Mouse (Mus musculus): ENCODE results near the gene Fem1a.
A peak's percentile ranks its signal among the peaks of the same experiment; 100 is the strongest.

The Fem1a gene

DNA sequence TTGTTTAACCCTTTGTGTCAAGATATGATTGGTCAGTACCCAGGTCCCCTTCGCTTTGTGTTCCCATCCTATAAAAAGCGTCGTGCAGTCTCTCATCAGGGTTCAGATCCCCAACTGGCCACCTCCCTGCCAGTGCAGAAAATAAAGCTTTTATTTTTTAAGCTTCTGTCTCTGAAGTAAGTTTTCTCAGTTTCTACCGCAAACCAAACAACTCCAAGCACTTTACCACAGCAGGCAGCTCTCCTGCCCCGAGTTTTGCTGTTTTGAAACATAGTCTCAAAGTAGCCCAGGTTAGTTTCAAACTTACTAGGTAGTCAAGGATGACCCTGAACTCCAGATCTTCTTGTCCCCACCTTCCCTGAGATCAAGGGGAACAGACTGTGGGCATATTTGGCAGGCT lies 21.7 kb downstream of the Fem1a start:
- no peak for DNase-seq (ENCODE audit: extremely low spot score, low spot score)

DNA sequence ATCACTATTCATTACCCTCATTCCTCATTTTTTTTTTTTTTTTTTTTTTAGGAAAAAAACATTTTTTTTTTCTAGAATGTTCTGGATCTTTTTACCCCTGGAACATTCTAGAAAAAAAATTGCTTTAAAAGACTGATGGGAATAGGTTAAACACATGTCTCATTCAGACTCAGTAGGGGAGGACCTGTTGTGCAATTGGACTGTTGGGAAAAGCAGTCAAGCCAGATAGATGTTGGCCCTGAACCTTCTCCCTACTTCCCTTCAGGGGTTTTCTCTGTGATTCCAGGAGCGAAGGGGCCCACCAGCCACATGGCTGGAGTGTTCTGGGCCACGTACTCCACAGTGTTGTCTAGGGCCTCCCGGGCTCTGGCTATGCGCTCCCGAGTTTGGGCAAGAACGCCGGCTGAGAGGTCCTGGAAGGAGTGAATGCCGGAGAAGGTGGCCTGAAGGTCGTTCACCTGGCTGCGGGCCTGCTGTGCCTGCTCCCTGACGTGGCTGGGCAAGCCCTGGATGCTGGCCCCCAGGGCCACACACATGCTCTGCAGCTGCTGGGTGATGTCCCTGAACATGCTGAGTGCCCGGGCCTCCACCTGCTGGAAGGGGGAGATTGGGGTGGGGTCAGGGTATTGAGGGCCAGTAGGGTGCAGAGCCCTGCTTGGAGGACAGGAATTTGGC lies 23.0 kb downstream of the Fem1a start:
- DNase-seq (ENCODE audit: extremely low spot score, low spot score): no peak

DNA sequence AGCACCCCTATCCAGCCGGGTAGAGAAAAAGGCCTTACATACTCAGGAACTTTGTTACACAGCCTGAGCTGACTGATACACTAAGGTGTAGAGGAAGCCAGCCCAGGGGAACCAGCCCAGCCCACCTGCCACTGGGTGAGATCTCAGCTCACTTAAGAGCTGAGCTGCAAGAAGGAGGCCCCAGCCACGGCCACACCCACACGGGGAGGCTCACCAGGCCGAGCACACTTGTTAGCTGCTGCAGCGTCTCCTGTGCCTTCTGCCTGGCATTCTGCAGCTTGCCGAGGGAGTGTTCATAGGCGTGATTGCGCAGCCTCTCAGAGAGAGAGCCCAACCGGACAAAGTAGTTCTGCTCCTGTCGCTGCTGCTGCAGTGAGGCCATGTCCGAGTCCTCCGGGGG lies 24.6 kb downstream of the Fem1a start:
- no peak for DNase-seq (ENCODE audit: extremely low spot score, low spot score)

DNA sequence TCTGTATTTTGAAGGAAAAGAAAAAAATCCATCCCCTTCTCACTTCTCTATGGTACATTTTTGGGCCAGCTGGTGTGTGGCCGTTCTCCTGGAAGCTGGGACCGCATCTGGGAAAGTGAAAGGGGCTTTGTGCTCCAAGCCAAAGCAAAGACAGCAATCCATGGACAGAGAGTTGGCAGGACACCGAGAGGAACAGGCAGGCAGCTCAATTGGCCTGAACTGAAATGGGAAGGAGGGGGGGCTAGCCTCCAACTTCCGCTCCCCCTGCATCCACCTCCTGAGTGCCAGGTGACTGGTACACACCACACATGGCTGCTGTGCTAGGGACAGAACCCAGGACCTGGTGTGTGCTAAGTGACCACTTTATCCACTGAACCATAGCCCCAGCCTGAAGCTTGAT lies 26.2 kb downstream of the Fem1a start:
- DNase-seq (ENCODE audit: extremely low spot score, low spot score): no peak

DNA sequence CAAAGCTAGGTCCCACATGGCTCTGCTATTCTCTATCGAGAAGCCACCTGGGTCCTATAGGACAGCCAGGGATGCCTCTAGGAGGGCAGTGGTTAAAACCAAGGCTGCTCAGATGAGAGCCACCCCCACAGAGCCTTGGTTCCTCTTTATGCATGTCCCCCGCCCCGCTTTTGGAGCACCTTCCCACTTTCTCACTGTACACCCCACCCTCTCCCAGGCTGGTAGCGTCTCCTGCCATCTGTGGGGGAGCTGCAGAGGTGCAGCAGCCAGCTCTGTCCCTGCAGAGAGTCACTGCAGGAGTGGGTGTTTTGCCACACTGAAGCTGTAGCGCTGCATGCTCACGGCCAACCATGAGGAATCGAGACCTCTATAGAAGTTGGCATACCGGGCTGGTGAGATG lies 26.7 kb downstream of the Fem1a start:
- DNase-seq (ENCODE audit: extremely low spot score, low spot score): no peak

DNA sequence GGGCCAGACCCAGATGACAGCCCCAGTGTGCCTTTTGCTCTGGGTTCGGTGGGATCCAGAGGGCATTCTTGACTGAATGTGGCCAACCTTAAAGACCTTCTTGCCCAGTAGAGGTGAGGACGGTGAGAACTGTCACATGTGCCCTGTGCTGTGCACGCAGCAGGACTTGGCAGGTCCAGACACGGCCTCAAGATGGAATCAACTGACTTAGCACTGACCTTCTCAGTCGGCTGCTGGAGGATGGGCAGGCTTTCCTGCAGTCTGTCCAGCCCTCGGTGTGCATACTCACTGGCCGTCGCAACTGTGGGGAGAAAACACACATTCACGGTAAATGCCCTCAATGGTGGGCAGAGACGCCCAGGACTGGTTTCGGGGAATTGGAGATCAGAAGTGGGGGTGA lies 29.4 kb downstream of the Fem1a start:
- no peak for DNase-seq (ENCODE audit: extremely low spot score, low spot score)

DNA sequence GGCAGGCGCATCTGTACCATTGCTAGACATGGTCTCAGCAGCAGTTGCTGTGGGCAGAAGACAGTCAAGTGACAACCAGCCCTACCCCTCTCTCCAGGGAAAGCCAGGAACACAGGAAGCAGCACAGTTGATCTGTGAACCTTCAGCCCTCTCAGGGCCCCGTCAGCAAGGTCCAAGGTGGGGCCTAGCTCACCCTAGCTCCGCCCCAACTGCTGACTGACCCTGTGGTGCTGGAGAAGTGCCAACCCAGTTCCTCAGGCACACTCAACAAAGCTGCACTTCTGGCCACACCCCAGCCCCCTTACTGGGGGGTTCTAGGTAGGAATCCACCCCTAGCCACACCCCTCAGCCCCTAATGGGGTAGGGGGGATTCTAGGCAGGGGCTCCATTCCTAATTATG lies 31.2 kb downstream of the Fem1a start:
- DNase-seq (ENCODE audit: extremely low spot score, low spot score): no peak

DNA sequence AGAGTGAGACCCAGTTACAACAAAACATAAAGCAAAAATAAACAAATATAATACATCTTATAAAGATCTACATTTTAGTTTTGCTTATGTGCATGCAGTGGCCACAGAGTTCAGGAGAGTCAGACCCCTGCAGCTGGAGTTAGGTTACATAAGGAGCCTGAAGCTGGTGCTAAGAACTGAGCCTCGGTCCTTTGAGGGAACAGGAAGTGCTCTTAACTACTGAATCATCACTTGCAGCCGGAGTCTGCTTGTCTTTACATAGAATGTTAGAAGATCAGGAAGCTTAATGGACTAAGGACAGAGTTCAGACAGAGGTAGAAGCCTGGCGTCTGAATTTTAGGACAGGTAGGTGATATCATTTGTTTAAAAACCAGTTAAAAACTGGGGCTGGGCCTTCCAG lies 32.3 kb downstream of the Fem1a start:
- no peak for DNase-seq (ENCODE audit: extremely low spot score, low spot score)

DNA sequence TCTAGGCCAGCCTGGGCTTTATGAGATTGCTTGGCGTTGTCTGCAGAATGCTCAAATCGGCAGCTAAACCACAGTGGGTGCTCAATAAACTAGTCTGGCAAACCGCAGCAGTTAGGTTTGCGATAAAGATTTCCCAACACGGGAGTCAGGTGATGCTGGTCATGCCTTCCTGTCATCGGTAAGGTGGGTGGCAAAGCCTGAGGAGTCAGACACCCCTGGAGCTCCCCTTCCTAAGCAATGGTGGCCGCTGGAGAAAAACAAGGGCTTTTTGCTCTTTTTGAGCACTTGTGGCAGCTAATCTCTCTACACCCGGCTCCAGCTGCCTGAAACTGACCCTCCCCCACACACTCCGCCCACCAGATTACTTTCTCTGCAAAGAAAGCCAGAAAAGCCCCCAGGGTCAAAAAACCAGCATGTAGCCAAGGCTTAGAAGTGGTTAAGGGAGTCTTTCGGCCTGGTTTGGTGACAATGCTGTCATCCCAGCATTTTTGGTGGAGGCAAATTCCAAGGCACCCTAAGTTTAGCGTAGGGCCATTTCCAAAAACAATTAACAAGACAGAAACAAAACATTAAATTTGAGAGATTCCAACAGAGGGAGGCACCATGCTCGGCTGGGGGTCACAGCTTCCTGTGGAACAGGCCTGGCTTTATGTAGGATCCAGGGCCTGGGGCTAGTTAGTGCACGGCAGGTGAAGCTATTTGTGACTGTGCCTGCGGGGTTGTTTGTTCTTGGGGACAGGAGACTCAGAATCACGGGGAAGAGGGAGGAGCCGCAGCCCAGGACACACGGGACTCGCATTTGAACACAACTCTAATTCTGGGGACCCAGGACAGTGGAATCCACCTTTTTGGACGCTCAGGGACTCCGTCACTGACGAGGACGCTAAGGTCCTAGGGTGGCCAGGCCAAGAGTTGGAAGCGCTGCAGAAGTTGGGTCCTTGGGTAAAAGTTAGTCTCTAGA lies 33.0 kb downstream of the Fem1a start:
- peak; percentile 58 for DNase-seq (ENCODE audit: extremely low spot score, low spot score)

DNA sequence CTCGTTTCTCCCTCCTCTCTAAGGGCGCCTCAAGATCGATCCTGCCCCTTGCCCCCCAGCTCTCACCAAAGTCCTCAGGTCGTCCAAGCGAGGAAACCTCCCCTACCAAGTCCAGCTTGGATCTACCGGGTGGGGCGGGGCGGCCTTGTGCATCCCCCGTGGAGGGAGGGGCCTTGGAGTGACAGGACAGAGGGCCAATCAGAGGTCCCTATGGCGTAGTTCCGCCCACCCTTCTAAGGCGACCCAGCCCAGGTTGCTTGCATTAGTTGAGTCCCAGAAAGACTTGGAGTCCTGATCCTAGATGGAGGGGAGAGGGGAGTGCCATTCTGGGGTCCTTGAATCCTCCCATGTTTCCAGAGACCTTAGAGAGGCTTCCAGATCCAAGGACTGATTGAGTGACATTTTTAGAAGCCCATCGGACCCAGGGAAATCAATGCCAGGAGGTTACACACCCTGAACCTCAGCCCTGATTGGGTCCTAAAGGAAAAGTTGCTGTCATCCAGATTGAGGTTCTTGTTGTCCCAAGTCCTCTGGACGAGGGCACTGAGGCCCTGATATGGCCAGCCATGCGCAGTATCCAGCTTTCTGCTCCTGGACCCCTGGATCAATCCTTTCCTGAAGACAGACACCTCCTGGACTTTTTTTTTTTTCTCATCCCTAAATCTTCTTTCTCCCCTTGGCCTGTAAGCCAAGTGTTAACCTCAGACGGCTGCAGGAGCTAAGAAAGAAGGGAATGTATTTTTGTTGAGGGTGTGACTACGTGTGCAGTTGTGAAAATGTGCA lies 34.0 kb downstream of the Fem1a start:
- DNase-seq (ENCODE audit: extremely low spot score, low spot score): peak; percentile 92

DNA sequence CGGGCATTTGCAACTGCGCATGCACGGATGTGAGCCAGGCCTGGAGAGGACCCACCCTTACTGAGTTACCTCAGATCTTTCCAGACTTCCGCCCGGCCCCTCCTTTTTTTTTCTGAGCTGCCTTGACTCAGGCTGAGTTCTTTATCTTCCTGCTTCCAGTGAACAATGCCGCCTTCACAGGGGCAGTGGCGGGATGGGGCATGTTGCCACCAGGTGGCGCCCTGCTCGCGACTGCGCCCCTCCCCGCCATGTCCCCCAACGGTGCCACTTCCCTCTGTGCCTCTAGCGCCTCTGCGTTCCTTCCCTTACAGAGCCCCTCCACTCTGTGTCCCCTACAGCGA lies 34.5 kb downstream of the Fem1a start:
- DNase-seq (ENCODE audit: extremely low spot score, low spot score): peak; percentile 89

DNA sequence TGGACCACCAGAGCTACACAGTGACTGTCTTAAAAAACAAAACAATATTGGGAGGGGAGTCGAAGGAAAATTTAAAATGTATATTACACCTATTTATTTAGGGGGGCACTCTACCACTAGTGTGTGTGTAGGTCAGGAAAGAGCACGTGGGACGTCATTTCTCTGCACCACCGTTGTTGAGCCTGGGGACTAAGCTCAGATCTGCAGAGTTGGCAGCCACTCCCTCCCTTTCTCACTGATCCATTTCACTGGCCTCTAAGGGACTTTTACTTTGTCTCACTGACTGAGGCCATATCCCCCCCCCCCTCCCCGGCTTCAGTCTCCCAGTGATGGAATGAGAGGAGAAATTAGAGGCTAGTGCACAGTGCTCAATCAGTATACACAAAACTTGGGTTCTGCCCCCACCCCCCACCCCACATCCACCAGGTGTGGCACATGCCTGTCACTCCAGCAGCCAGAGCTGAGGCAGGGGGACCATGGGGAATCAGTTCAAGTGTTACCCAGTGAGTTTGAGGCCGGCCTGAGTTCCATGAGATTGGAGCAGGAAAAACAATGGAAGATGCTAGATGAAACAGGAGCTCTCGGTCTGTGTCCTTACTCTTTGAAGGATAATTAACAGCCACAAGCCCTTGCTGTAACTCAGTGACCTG lies 35.3 kb downstream of the Fem1a start:
- DNase-seq (ENCODE audit: extremely low spot score, low spot score): no peak

DNA sequence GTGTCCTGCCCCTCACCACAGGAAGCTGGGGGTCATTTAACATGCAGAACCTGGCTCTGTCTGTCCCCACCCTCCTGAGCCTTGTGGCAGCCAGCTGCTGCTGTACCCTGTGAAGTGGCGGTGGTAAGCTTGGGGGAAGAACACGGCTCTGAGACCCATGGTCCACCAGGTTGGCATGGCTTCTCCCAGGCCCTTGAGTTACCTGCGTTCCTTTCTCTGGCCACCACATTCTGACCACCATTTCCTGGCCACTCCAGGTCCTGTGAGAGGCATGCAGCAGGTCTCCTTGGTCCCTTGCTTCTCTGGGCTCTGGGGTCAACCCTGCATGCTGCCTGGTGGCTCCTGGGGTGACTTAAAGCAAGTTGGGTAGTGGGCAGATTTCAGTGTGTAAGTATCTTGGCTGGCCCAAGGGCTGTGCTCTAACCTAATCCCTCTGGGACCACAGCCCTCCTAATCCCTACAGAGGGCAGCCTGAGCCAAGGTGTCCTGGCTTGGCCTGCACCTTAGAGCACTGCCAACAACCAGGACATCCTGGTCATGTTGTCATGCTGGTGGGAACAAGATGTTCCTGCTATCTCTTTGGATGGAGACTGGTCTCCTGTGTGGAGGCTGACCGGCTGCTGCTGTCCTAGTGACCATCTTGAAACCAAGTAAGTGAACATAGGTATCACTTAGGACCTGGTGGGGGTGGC lies 36.1 kb downstream of the Fem1a start, which contains the start of gene Plin3:
TSS of gene Plin3 (minus strand) at position 343 of the 692 bp plus-strand sequence.
- no peak for DNase-seq (ENCODE audit: extremely low spot score, low spot score)

DNA sequence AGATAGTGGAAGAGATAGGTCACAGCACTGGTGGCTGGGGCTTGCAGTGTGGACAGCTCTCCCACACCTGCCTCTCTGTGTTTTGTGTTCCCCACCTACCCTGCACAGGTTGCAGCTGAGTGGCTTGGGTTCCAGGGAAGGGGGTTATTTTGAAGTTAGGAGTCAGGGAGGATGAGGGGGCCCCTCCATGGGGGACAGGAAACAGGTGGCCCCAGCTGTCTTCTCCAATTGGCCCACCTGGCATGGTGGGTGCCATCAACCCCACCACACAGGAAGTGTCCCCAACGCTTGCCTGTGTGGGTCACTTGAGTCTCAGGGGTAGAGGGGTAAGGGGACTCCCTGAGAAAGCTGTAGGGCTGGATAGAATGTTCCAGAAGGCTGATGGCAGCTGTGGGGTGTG lies 36.7 kb downstream of the Fem1a start:
- DNase-seq (ENCODE audit: extremely low spot score, low spot score): no peak

DNA sequence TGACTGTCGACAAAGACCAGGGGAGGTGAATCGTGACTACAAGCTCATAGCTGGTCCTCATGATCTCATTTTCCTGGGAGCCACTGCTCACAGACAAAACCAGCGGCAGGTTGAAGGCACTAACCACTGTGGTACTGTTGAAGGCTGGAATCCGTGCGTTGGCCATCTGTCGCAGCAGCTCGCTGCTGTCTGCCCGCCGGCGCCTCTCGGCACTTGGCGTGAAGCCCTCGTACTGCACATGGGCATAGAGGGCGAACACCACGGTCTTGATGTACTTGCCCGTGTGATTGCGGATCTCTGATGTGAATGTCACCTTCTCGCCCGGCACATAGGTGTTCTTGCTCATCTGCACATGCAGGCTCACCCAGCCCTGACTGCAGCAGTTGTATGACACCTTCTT lies 37.6 kb downstream of the Fem1a start:
- no peak for DNase-seq (ENCODE audit: extremely low spot score, low spot score)

DNA sequence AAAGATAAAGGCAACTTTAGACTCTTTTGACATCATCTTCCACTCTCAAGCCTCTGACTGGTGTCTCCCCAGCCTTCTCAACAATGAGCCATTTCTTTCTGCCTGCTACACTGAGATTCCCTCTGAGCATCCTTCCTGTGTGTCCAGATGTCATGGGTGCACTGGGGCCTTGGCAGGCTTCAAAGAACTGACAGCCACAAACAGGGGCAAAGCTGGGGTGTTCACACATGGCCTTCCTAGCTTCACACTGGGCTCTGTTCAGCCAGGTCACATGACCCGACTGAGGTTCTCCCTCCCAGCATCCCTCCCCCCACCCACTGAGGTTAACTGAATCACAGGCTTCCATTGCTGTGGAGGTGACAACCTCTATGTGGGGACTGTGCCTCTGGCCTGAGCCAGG lies 39.6 kb downstream of the Fem1a start:
- DNase-seq (ENCODE audit: extremely low spot score, low spot score): no peak

DNA sequence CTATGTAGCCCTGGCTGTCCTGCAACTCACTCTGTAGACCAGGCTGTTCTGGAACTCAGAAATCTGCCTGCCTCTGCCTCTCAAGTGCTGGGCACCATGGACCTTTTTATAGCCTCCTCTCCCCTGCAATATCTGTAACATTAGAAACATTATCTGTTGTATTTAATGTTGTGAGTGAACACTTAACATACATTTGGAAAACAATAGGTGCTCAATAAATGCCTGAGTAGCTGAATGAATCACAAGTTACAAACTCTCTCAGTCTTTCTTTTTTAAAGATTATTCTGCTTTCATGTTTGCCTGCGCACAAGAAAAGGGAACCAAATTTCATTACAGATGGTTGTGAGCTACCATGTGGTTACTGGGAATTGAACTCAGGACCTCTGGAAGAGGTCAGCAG lies 41.6 kb downstream of the Fem1a start:
- no peak for DNase-seq (ENCODE audit: extremely low spot score, low spot score)

DNA sequence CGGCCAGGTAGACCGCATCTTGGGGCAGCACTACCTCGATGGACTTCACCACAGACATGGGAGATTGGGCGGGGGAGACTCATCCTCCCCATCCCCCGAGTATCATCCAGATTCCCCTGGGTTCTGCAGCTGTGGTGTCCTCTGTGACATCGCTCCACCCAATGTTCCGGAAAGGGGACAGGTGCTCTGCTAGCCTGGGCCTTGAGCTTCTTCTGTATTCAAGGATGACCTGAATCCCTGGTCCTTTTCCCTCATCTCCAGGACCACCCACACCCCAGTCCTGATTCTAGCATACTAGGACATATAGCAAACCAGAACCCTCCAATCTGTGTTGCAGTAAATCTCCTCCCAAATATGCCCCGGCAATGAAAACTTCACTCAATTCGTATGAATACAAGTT lies 43.6 kb downstream of the Fem1a start, which contains the start of gene Arrdc5:
TSS of gene Arrdc5 (minus strand) at position 101 of the 400 bp plus-strand sequence.
- DNase-seq (ENCODE audit: extremely low spot score, low spot score): no peak

DNA sequence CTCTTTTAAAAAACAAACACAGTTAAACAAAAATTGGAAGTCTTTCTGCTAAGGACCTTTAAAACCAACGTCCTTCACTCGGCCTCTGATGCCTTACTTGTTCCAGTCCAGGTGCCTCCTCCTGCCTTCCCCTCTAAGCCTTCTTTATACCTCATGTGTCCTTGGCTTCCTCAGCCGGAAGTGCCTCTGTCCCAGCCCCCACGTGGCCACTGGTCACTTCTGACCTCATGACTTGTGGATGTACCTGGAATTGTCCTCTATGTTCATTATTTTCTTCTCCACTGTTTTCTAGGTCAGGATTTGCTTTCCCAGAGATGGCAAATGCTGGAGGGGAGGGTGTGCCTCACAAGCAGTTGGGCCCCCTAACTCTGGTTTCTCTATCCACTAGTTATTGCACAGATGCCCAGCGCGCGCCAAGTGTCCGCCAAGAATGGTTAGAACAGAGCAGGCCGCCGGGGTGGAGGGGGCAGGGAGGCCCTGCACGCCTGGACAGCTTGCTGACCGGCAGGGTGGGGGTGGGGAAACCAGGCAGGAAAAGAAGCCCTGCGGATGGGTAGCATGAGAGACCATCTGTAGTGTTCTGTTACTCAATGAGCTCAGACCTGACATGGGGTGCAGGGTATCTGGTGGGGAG lies 45.9 kb downstream of the Fem1a start:
- peak; percentile 69 for DNase-seq (ENCODE audit: extremely low spot score, low spot score)

DNA sequence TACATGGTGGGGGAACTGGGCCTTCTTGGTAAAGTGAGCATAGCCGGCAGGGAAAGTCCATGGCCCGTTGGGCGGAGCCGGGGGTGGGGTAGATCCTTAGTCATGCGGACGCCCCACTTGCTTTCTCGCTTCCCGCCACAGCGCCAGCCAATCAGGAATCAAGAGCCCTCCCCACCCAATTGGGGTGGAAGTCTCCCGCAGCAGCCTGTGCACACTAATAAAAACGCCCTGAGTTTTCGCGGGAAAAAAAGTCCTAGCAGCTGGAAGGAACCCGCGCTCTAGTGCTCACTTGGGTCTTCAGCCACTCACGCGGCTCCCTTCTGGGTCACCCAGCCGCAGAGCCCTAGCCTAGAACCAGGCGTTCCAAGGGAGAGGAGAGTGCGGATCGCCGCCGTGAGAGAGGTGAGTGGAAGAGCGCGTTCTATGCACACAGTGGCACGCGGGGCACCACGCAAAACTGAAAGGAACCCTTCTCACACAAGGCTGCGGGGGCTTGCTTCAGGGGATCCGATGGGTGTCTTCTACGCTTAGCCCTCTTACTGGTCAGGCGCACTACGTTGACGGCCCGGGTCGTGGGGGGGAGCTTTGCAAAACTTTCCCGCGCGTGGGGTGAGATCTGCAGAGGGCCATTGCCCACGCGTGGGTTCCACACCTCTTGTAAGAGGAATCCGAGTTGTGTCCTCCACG lies 46.7 kb downstream of the Fem1a start, which contains the start of gene Uhrf1:
TSS of gene Uhrf1 (plus strand) at position 162 of the 687 bp plus-strand sequence.
- peak; percentile 89 for DNase-seq (ENCODE audit: extremely low spot score, low spot score)

Measured in neural tube, embryonic 10.5 days (tissue).